Mouse (Mus musculus) cerebellum, adult 2 months (tissue): Measurements from ENCODE around the gene Ube2j1. TPM values are rescaled to one million over a fixed set of nuclear protein-coding genes. Genes with fewer than 3 reads are reported as not detected.

Experiments
- DNase-seq, 2 experiments: peaks; one replicate each; pipeline ENCODE4 v3.0.0; 2021
- H3K27ac ChIP-seq: fragments of 200-500 bp; 2 replicates; pipeline ENCODE4 v1.5.1; 2012; ENCODE audit warnings: low read length, control low read depth, inconsistent platforms; ENCODE audit not compliant: insufficient read depth
- H3K27me3 ChIP-seq: fragments of 200-500 bp; 2 replicates; pipeline ENCODE4 v1.6.1; 2012; ENCODE audit warnings: inconsistent platforms, mild to moderate bottlenecking, low read length, moderate library complexity; ENCODE audit not compliant: control insufficient read depth, insufficient read depth
- H3K4me1 ChIP-seq: fragments of 200-500 bp; 2 replicates; pipeline ENCODE4 v1.6.1; 2011; ENCODE audit warnings: low read length; ENCODE audit not compliant: control insufficient read depth, insufficient read depth
- H3K4me3 ChIP-seq: fragments of 200-500 bp; replicated peaks from 2 replicates; pipeline ENCODE3; 2011; ENCODE audit warnings: mild to moderate bottlenecking, low read depth, low read length, control low read depth; ENCODE audit not compliant: insufficient read depth
- CTCF ChIP-seq: fragments of 200-500 bp; IDR thresholded peaks from 2 replicates; pipeline ENCODE4 v1.5.1; 2011; ENCODE audit warnings: low read depth, mild to moderate bottlenecking, control low read depth, low read length, moderate library complexity, borderline replicate concordance; ENCODE audit not compliant: insufficient read depth
- POLR2A ChIP-seq: fragments of 200-500 bp; IDR thresholded peaks from 2 replicates; pipeline ENCODE4 v1.6.1; 2011; ENCODE audit warnings: low read length, control low read depth, borderline replicate concordance; ENCODE audit not compliant: insufficient read depth
- WGBS: fragments of 180-500 bp; shearing (Covaris S2); methylation state at CpG from one replicate; pipeline ENCODE4 v1.1.7; 2018; 5-methylcytosine and 5-hydroxymethylcytosine counted together
- polyA plus RNA-seq: library from polyadenylated mRNA; depleted of rRNA; stranded (reverse); fragments of >200 nt; gene quantifications from 2 replicates; pipeline ENCODE4 v1.2.3, GENCODE M21; 2012; rRNA removed

Gene Ube2j1
- 78.9 and 80.8 TPM in 2 replicates for polyA plus RNA-seq

GRCm38 (mm10) chr4:33031195-33031960 lies at the start of gene Ube2j1:
Gene Ube2j1, plus strand, starts transcription at chr4:33031416.
- Histone ChIP-seq H3K27me3 (no peaks in the 10 kb centered on the region), H3K4me3 (peak within 1 kb of the TSS; percentile 75), H3K27ac (peak within 1 kb of the TSS; percentile 97), H3K4me1 (peaks cover 13% of the 10 kb centered on the region; the same call in 1 of the 2 replicates)
- TF ChIP-seq CTCF (no peak), POLR2A (peak; percentile 83)
- 1% methylated on average over 111 of the region's 123 CpGs for WGBS
- DNase-seq, result peak; percentile 91 to 93

- 61% methylated on average over 5 of the region's 5 CpGs for WGBS
- no peak overlapping the region for H3K4me3 ChIP-seq
- peak in 1 of 2 experiments; percentile 8 for DNase-seq
- peaks cover 2% of the 10 kb centered on the region; the same call in 1 of the 2 replicates for H3K4me1 ChIP-seq
- no peaks in the 10 kb centered on the region for H3K27me3 ChIP-seq
- no peak overlapping the region for H3K27ac ChIP-seq
- TF ChIP-seq CTCF, result no peak
- TF ChIP-seq POLR2A, result no peak
Observed at GRCm38 (mm10) chr4:32981617-32982016, 49.6 kb upstream of the Ube2j1 start.

- WGBS, result 5% methylated on average over 15 of the region's 15 CpGs
- DNase-seq, result peak; percentile 54 to 55
Observed at GRCm38 (mm10) chr4:32982041-32982715, 49.0 kb upstream of the Ube2j1 start.

GRCm38 (mm10) chr4:32982716-32983175 lies 48.5 kb upstream of the Ube2j1 start, which contains the start of gene Rragd:
Gene Rragd, plus strand, starts transcription at chr4:32983037.
- Histone ChIP-seq H3K27me3 (no peaks in the 10 kb centered on the region), H3K4me3 (peak within 1 kb of the TSS; percentile 68), H3K27ac (peak within 1 kb of the TSS; percentile 72), H3K4me1 (peaks cover 2% of the 10 kb centered on the region; the same call in 1 of the 2 replicates)
- under 1% methylated on average over 18 of the region's 18 CpGs for WGBS
- no peak for TF ChIP-seq POLR2A
- TF ChIP-seq CTCF, result no peak
- no peak for DNase-seq

More at GRCm38 (mm10) chr4:32982041-32982715, 49.0 kb upstream of the Ube2j1 start:
- Histone ChIP-seq H3K4me3 (peak overlapping the region; percentile 68), H3K27ac (no peak overlapping the region; the same call in 1 of the 2 replicates), H3K4me1 (peaks cover 2% of the 10 kb centered on the region; the same call in 1 of the 2 replicates), H3K27me3 (no peaks in the 10 kb centered on the region)
- TF ChIP-seq POLR2A, result no peak
- TF ChIP-seq CTCF, result no peak

GRCm38 (mm10) chr4:32983176-32984155 lies 47.8 kb upstream of the Ube2j1 start:
- WGBS, result under 1% methylated on average over 83 of the region's 94 CpGs
- DNase-seq, result peak; percentile 82 to 87
- TF ChIP-seq CTCF (no peak), POLR2A (peak; percentile 44)

GRCm38 (mm10) chr4:32984242-32984641 lies 47.0 kb upstream of the Ube2j1 start:
- Histone ChIP-seq H3K4me3 (peak overlapping the region; percentile 68), H3K4me1 (peaks cover 5% of the 10 kb centered on the region), H3K27me3 (no peaks in the 10 kb centered on the region), H3K27ac (no peak overlapping the region)
- TF ChIP-seq CTCF (no peak), POLR2A (no peak)
- DNase-seq, result peak; percentile 21 to 38
- WGBS, result 2% methylated on average over 13 of the region's 13 CpGs

More at GRCm38 (mm10) chr4:32983176-32984155, 47.8 kb upstream of the Ube2j1 start:
- no peaks in the 10 kb centered on the region for H3K27me3 ChIP-seq
- H3K4me1 ChIP-seq, result peaks cover 2% of the 10 kb centered on the region; the same call in 1 of the 2 replicates
- peak overlapping the region; percentile 72 for H3K27ac ChIP-seq
- H3K4me3 ChIP-seq, result peak overlapping the region; percentile 68
